Mouse (Mus musculus): ENCODE data around the gene Galntl5.

- TF ChIP-seq CTCF (IDR thresholded peaks at IDR 0.05; ENCODE audit: extremely low read depth, insufficient read depth, low read length) (no peak), POLR2A (IDR thresholded peaks at IDR 0.05; ENCODE audit: extremely low read depth, insufficient read depth, low read length) (no peak)
Observed at GRCm38 (mm10) chr5:25179284-25179683, 2.0 kb upstream of the Galntl5 start.
